Mouse (Mus musculus): ENCODE data around the gene Gm4767. TPM values are rescaled to one million over a fixed set of nuclear protein-coding genes. Genes with fewer than 3 reads are reported as not detected.

Gene Gm4767
- polyA plus RNA-seq (2012; rRNA removed): 0.52 and 0.55 TPM in 2 replicates

GRCm38 (mm10) chr10:81811899-81812298, at the start of gene Gm4767:
Gm4767 (plus strand) TSS chr10:81812186.

GRCm38 (mm10) chr10:81770506-81771403, 41.2 kb upstream of the Gm4767 start, which contains the start of gene Gm3055:
Gm3055 (minus strand) TSS chr10:81771161.

GRCm38 (mm10) chr10:81863409-81864407, 51.7 kb downstream of the Gm4767 start, which contains the start of gene Gm32687:
Gm32687 (plus strand) TSS chr10:81863934.

Other genes starting within 250 kb of the Gm4767 start
- gene Tle2, start 237.6 kb upstream of the Gm4767 start, polyA plus RNA-seq (2012; rRNA removed): 102 and 134 TPM in 2 replicates
- 5.5 and 10.4 TPM in 2 replicates for gene Tle6, start 211.1 kb upstream of the Gm4767 start, polyA plus RNA-seq (2012; rRNA removed)
- 5.9 and 7.4 TPM in 2 replicates for gene BC025920, start 205.9 kb upstream of the Gm4767 start, polyA plus RNA-seq (2012; rRNA removed)
- 76.7 and 79.5 TPM in 2 replicates for gene Sirt6, start 184.4 kb upstream of the Gm4767 start, polyA plus RNA-seq (2012; rRNA removed)
- 70.6 and 82.1 TPM in 2 replicates for gene Ankrd24, start 183.6 kb upstream of the Gm4767 start, polyA plus RNA-seq (2012; rRNA removed)
- gene Gm10778, start 163.1 kb upstream of the Gm4767 start, polyA plus RNA-seq (2012; rRNA removed): 3.0 and 3.1 TPM in 2 replicates
- 7.9 and 8.2 TPM in 2 replicates for gene Zfp433, start 107.4 kb upstream of the Gm4767 start, polyA plus RNA-seq (2012; rRNA removed)
- 12.5 and 12.8 TPM in 2 replicates for gene Gm3055, start 41.0 kb upstream of the Gm4767 start, polyA plus RNA-seq (2012; rRNA removed)
- 7.6 and 8.0 TPM in 2 replicates for gene Gm32687, start 51.7 kb downstream of the Gm4767 start, polyA plus RNA-seq (2012; rRNA removed)
- gene Zfp781, start 118.3 kb downstream of the Gm4767 start, polyA plus RNA-seq (2012; rRNA removed): 2.9 and 3.7 TPM in 2 replicates
- gene Zfp873, start 235.9 kb downstream of the Gm4767 start, polyA plus RNA-seq (2012; rRNA removed): 9.7 and 10.2 TPM in 2 replicates

All from central nervous system, embryonic 14 days (tissue).